Mouse (Mus musculus) bone marrow macrophage, adult 2 months (primary cell): ENCODE data around the gene Usp6nl.

Experiments
- CTCF ChIP-seq: IDR thresholded peaks from 2 replicates; pipeline ENCODE4 v1.5.1; 2012; ENCODE audit warnings: low read depth, mild to moderate bottlenecking, low read length, moderate library complexity
- POLR2A ChIP-seq: IDR thresholded peaks from 2 replicates; pipeline ENCODE4 v1.6.1; 2012; ENCODE audit warnings: mild to moderate bottlenecking, low read depth, low read length, borderline replicate concordance

DNA sequence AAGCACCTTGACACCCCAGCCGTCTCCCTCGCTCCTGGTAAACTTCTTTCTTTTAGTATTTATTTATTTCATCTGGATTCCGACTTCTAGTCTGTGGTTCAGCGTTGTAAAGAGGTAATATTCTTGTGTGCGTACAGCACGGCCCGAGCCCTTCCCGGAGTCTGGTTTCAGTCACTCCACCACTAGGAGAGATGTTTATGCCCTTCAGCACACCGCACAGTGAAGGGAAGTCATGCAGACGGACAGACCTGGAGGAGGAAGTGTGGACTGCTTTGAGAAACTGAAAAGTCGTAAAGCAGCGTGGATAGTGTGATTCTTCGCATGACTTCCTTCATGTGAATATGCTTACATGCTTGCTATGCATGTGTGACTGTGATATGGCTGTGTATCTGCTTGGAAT, 40.7 kb downstream of the Usp6nl start:
- TF ChIP-seq CTCF (no peak), POLR2A (no peak)
